Mouse (Mus musculus): ENCODE data around the gene Nwd2. TPM values are rescaled to one million over a fixed set of nuclear protein-coding genes. Genes with fewer than 3 reads are reported as not detected.

Gene Nwd2
- polyA plus RNA-seq, 1 experiment = not detected

- Histone ChIP-seq H3K27ac (ENCODE audit: insufficient read depth, low read depth, low read length) (no peak overlapping the region), H3K4me3 (ENCODE audit: insufficient read depth, low read depth, low read length) (no peak overlapping the region), H3K27me3 (replicated peaks; ENCODE audit: control insufficient read depth, insufficient read depth, low read length) (no peaks in the 10 kb centered on the region), H3K4me1 (ENCODE audit: control insufficient read depth, insufficient read depth, low read length) (no peaks in the 10 kb centered on the region), H3K36me3 (ENCODE audit: control insufficient read depth, insufficient read depth, low read length) (no peaks in the 10 kb centered on the region)
- DNase-seq = no peak
- 78% methylated on average over 2 of the region's 2 CpGs for WGBS
- no peak for TF ChIP-seq POLR2A (IDR thresholded peaks at IDR 0.05; ENCODE audit: low read depth, low read length)
- no peak for TF ChIP-seq CTCF (conservative IDR thresholded peaks at IDR 0.05; ENCODE audit: insufficient read depth, insufficient read length, low read depth, low read length)
Observed at GRCm38 (mm10) chr5:63696784-63697183, 47.9 kb downstream of the Nwd2 start.

- Histone ChIP-seq H3K27ac (ENCODE audit: insufficient read depth, low read depth, low read length) (no peak overlapping the region), H3K4me1 (ENCODE audit: control insufficient read depth, insufficient read depth, low read length) (no peaks in the 10 kb centered on the region), H3K27me3 (replicated peaks; ENCODE audit: control insufficient read depth, insufficient read depth, low read length) (no peaks in the 10 kb centered on the region), H3K4me3 (ENCODE audit: insufficient read depth, low read depth, low read length) (no peak overlapping the region), H3K36me3 (ENCODE audit: control insufficient read depth, insufficient read depth, low read length) (no peaks in the 10 kb centered on the region)
- TF ChIP-seq CTCF (conservative IDR thresholded peaks at IDR 0.05; ENCODE audit: insufficient read depth, insufficient read length, low read depth, low read length) (no peak), POLR2A (IDR thresholded peaks at IDR 0.05; ENCODE audit: low read depth, low read length) (no peak)
- DNase-seq = no peak
- 53% methylated on average over 5 of the region's 5 CpGs for WGBS
Observed at GRCm38 (mm10) chr5:63697196-63697595, 48.3 kb downstream of the Nwd2 start.

GRCm38 (mm10) chr5:63728955-63729354 lies 80.1 kb downstream of the Nwd2 start:
- H3K27me3 ChIP-seq (replicated peaks; ENCODE audit: control insufficient read depth, insufficient read depth, low read length) = no peaks in the 10 kb centered on the region
- WGBS = 88% methylated on average over 3 of the region's 3 CpGs
- H3K4me3 ChIP-seq (ENCODE audit: insufficient read depth, low read depth, low read length) = no peak overlapping the region
- H3K27ac ChIP-seq (ENCODE audit: insufficient read depth, low read depth, low read length) = no peak overlapping the region
- no peaks in the 10 kb centered on the region for H3K36me3 ChIP-seq (ENCODE audit: control insufficient read depth, insufficient read depth, low read length)
- H3K4me1 ChIP-seq (ENCODE audit: control insufficient read depth, insufficient read depth, low read length) = no peaks in the 10 kb centered on the region
- no peak for TF ChIP-seq CTCF (conservative IDR thresholded peaks at IDR 0.05; ENCODE audit: insufficient read depth, insufficient read length, low read depth, low read length)
- TF ChIP-seq POLR2A (IDR thresholded peaks at IDR 0.05; ENCODE audit: low read depth, low read length) = no peak
- no peak for DNase-seq

- DNase-seq = no peak
- TF ChIP-seq POLR2A (IDR thresholded peaks at IDR 0.05; ENCODE audit: low read depth, low read length) (no peak), CTCF (conservative IDR thresholded peaks at IDR 0.05; ENCODE audit: insufficient read depth, insufficient read length, low read depth, low read length) (no peak)
- 40% methylated on average over 7 of the region's 7 CpGs for WGBS
- Histone ChIP-seq H3K27ac (ENCODE audit: insufficient read depth, low read depth, low read length) (no peak overlapping the region), H3K36me3 (ENCODE audit: control insufficient read depth, insufficient read depth, low read length) (no peaks in the 10 kb centered on the region), H3K4me1 (ENCODE audit: control insufficient read depth, insufficient read depth, low read length) (no peaks in the 10 kb centered on the region), H3K27me3 (replicated peaks; ENCODE audit: control insufficient read depth, insufficient read depth, low read length) (no peaks in the 10 kb centered on the region), H3K4me3 (ENCODE audit: insufficient read depth, low read depth, low read length) (no peak overlapping the region)
Observed at GRCm38 (mm10) chr5:63735521-63735920, 86.6 kb downstream of the Nwd2 start.

- Histone ChIP-seq H3K36me3 (ENCODE audit: control insufficient read depth, insufficient read depth, low read length) (no peaks in the 10 kb centered on the region), H3K4me3 (ENCODE audit: insufficient read depth, low read depth, low read length) (no peak overlapping the region), H3K27ac (ENCODE audit: insufficient read depth, low read depth, low read length) (no peak overlapping the region), H3K27me3 (replicated peaks; ENCODE audit: control insufficient read depth, insufficient read depth, low read length) (no peaks in the 10 kb centered on the region), H3K4me1 (ENCODE audit: control insufficient read depth, insufficient read depth, low read length) (no peaks in the 10 kb centered on the region)
- WGBS = 89% methylated on average over 2 of the region's 2 CpGs
- DNase-seq = no peak
- no peak for TF ChIP-seq POLR2A (IDR thresholded peaks at IDR 0.05; ENCODE audit: low read depth, low read length)
- no peak for TF ChIP-seq CTCF (conservative IDR thresholded peaks at IDR 0.05; ENCODE audit: insufficient read depth, insufficient read length, low read depth, low read length)
Observed at GRCm38 (mm10) chr5:63743426-63743825, 94.5 kb downstream of the Nwd2 start.

- 21% methylated on average over 2 of the region's 2 CpGs for WGBS
- H3K4me3 ChIP-seq (ENCODE audit: insufficient read depth, low read depth, low read length) = no peak overlapping the region
- H3K27me3 ChIP-seq (replicated peaks; ENCODE audit: control insufficient read depth, insufficient read depth, low read length) = no peaks in the 10 kb centered on the region
- DNase-seq = no peak
- H3K4me1 ChIP-seq (ENCODE audit: control insufficient read depth, insufficient read depth, low read length) = no peaks in the 10 kb centered on the region
- TF ChIP-seq POLR2A (IDR thresholded peaks at IDR 0.05; ENCODE audit: low read depth, low read length) (no peak), CTCF (conservative IDR thresholded peaks at IDR 0.05; ENCODE audit: insufficient read depth, insufficient read length, low read depth, low read length) (no peak)
- no peak overlapping the region for H3K27ac ChIP-seq (ENCODE audit: insufficient read depth, low read depth, low read length)
- H3K36me3 ChIP-seq (ENCODE audit: control insufficient read depth, insufficient read depth, low read length) = no peaks in the 10 kb centered on the region
Observed at GRCm38 (mm10) chr5:63748299-63748698, 99.4 kb downstream of the Nwd2 start.

- H3K4me1 ChIP-seq (ENCODE audit: control insufficient read depth, insufficient read depth, low read length) = no peaks in the 10 kb centered on the region
- no peak overlapping the region for H3K4me3 ChIP-seq (ENCODE audit: insufficient read depth, low read depth, low read length)
- H3K36me3 ChIP-seq (ENCODE audit: control insufficient read depth, insufficient read depth, low read length) = no peaks in the 10 kb centered on the region
- no peaks in the 10 kb centered on the region for H3K27me3 ChIP-seq (replicated peaks; ENCODE audit: control insufficient read depth, insufficient read depth, low read length)
- TF ChIP-seq POLR2A (IDR thresholded peaks at IDR 0.05; ENCODE audit: low read depth, low read length) (no peak), CTCF (conservative IDR thresholded peaks at IDR 0.05; ENCODE audit: insufficient read depth, insufficient read length, low read depth, low read length) (no peak)
- WGBS = 44% methylated on average over 1 of the region's 1 CpGs
- H3K27ac ChIP-seq (ENCODE audit: insufficient read depth, low read depth, low read length) = no peak overlapping the region
- DNase-seq = no peak
Observed at GRCm38 (mm10) chr5:63748759-63749158, 99.9 kb downstream of the Nwd2 start.
